Mouse (Mus musculus) CD8-positive naive resting alpha-beta T cell, adult 2 months (primary cell): Measurements from ENCODE around the gene Nhej1.

Experiments
- DNase-seq, 2 experiments: peaks; one replicate each; pipeline ENCODE4 v3.0.0; 2022; ENCODE audit warnings: low read depth in 2 of 2, low spot score in 2 of 2

The Nhej1 gene

GRCm38 (mm10) chr1:75128641-75129040 lies 3.6 kb upstream of the Nhej1 start:
- DNase-seq: no peak

DNA sequence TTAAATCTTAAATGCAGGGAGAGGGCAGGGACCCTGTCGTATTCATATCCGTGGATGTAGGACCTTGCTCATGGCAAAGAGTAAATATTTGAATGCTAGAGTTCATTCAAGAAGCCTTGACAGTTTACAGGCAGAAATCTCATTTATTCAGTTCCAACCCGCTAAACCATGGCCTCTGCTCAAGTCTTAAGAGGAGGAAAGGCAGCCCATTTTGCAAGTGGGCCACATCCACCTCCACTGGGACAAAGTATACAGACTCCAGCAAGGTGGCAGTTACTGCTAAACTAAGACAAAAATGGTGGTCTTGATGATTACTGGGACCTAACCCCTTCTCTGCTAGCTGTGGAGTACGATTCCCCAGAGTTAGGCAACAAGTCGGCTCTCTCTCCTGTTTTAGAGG lies 418 bp upstream of the Nhej1 start:
- DNase-seq: no peak

GRCm38 (mm10) chr1:75122211-75122610 lies 2.8 kb downstream of the Nhej1 start:
- no peak for DNase-seq

DNA sequence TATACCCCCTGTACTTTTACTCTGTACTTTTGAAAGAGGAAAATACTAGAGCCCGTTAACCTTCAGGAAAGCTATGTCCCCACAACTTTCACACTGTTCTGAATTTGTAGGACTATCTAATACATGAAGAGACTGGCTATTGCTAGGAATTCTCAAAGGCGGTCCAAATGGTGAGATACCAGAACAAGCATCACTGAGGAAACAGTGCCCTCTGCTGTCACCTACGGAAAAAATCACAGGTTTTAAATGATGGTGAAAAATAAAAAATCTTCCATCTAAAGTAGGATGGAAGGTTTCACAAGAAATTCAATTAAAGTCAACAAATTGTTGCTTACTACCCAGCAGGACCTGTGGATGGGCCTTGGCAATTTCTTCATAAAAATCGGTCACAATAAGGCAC lies 72.9 kb downstream of the Nhej1 start:
- DNase-seq: no peak

DNA sequence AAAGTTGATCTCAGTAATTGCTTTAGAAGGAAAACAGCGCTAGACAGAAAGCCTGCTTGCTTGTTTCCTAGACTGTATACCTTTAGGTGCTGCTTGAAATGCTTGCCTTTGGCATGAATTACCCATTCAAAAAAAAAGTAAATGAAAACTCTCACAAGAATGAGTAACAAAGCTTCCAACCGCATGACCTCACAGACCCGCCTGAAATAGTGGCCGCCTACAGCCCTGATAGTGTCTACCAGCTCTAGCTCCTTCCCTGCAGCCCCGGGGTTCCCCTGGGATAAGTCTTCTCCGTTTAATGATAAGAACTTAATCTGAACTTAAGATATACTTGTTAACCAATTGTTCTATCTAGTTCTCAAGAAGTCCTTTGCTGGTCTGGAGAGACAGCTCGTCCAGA lies 73.6 kb downstream of the Nhej1 start:
- no peak for DNase-seq

GRCm38 (mm10) chr1:75048571-75048970 lies 76.4 kb downstream of the Nhej1 start:
- no peak for DNase-seq

GRCm38 (mm10) chr1:75048041-75048440 lies 77.0 kb downstream of the Nhej1 start:
- DNase-seq: no peak

GRCm38 (mm10) chr1:75040429-75040828 lies 84.6 kb downstream of the Nhej1 start:
- DNase-seq: no peak

GRCm38 (mm10) chr1:75032041-75032440 lies 93.0 kb downstream of the Nhej1 start:
- DNase-seq: no peak

- no peak for DNase-seq
These were observed 97.8 kb downstream of the Nhej1 start for GRCm38 (mm10) chr1:75027061-75027779.

GRCm38 (mm10) chr1:75024419-75025199 lies 100.4 kb downstream of the Nhej1 start:
- DNase-seq: no peak

GRCm38 (mm10) chr1:75022216-75022615 lies 102.8 kb downstream of the Nhej1 start:
- no peak for DNase-seq

GRCm38 (mm10) chr1:75016846-75017245 lies 108.2 kb downstream of the Nhej1 start:
- peak; percentile 3 to 20 for DNase-seq

DNA sequence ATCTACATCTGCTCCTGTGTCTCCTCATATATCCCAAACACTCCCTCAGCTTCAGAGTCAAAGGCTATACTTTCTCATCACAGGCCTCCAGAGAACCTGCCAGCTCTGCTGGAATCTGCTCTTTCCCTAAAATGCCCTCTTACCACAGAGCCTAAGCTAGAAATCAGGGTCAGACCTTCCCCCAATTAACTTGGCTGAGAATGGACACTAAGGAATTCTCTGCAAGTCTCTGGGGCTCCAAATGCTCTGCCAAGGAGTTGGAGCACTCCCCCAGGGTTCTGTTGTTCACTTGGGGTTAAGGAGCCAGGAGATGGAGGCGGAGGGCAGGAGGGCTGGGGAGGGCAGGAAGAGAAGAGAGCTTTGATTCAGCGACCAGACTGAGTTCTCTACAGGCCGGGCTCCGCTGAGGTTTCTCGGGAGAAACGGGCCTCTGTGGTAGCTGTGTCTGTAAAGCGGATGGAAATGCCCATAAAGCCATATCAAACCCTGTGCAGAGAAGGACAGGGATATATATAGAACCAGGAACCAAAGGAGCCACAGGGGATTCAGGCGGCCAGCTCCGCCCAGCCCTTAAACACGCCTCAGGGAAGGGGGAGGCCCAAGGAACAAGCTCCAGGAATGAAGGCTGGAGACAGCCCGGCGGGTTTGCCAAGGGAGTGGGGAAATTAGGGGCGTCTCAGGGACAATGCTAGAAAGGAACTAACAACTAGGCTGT lies 109.3 kb downstream of the Nhej1 start:
- no peak for DNase-seq

DNA sequence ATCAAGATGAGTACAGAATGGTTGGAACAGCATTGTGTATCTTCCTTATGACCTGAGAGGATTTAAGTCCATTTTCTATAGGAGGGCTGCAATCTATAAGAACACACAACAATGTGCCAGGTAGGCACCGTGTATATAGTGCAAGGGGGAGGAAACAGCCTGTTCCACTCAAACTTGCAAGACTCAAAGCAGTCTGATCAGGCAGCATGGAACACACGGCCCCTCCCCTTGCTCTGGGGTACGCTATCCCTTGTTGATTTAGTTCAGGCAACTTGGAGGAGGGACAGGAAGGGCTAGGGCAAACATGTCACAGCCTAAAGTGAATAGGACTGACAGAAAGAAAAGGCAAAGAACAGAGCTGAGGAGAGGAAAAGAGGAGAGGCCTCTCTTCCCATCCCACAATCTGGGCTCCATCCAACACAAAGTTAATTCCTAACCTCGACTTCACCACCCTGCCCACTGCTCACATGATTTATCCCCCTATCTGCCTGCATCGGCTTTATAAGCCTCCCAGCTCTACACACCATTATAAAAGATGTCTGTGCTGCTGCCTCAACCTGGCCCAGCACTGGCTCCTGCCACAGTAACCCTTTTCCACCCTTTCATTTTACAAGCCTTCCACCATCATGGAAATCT lies 110.7 kb downstream of the Nhej1 start:
- DNase-seq: no peak

DNA sequence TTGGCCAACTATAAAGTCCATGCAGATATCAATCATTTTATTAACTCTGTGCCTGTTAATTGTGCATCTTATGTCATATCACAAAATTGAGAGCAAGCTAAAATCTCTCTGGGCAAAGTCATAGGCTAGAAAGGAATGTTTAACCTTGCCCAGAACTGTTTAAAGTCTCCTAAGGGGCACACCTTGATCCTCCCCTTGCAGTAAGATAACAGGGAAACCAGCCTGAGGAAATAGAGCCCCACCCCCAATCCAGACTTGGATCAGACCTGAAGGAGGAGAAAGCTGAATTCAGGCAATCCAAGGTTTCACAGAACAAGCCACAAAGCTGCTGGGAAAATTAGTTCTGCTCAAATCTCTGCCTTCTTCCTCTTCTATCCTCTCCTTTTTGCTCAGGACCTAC lies 114.2 kb downstream of the Nhej1 start:
- DNase-seq: no peak

DNA sequence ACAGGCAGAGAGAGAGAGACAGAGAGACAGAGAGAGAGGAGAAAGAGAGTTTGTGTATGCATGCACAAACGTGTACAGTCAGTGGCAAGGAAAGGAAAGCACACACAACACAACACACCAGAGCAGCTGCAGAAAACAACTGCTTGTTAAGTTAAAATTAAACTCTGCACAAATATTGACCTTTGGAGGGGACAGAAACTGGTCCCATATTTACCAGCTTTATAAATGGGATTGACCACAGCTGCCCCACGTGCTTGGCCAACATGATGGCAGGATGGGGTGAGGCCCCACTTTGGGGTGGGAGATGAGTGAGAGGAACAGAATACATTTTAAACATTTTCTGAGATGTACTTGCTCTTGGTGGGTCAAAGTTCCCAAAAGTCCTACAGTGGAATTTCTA lies 114.8 kb downstream of the Nhej1 start:
- DNase-seq: no peak

DNA sequence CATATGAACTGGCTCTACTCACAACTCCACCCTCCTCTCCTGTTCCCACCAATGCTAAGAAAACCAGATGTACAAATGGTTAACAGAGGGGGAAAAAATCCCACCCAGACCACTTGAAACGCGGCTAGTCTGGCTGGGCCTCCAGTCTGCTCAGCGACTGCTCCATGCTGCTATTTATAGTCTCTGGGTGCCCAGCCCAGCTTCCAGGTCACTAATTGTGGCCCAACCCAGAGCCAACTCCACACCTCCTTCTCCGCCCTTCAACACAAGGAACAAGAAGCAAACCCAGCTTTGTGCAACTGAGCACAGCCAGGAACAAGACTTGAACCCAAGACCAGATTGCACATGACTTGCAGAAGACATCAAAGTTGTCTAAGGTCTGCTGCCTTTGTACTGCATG lies 119.0 kb downstream of the Nhej1 start:
- no peak for DNase-seq

GRCm38 (mm10) chr1:75001183-75001582 lies 123.8 kb downstream of the Nhej1 start:
- DNase-seq: no peak

GRCm38 (mm10) chr1:75000496-75000895 lies 124.5 kb downstream of the Nhej1 start:
- peak; percentile 5 to 11 for DNase-seq

DNA sequence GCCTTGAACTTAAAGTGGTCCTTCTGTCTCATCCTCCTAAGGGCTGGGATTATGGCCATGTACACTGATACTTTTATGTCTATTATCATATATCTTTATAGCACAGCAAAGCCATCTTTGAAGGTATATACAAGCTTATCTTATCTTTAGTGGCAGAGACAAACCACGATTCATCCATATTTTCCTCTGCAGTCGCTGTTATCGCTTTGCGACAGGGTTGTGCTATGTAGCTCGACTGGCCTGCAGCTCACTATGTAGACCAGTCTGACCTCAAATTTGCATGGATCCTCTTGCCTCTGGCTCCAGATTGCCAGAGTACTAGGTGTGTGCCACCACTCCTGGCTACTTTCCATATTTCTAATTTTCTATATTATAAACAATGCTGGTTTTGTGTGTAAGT lies 125.8 kb downstream of the Nhej1 start:
- no peak for DNase-seq

- no peak for DNase-seq
These were observed 127.8 kb downstream of the Nhej1 start for GRCm38 (mm10) chr1:74997231-74997630.
